Mouse (Mus musculus) brain, embryonic 18.5 days (tissue): ENCODE measurements at regions not wholly inside any gene's neighbourhood (a gene's known extent, or its start where the extent isn't known, plus 50 kb on each side); places are given as distances from the start of the nearest gene placed in this dataset.

Experiments
- DNase-seq: peaks from one replicate; pipeline ENCODE4 v3.0.0-alpha.2; 2012; ENCODE audit warnings: low read depth, low spot score

DNA sequence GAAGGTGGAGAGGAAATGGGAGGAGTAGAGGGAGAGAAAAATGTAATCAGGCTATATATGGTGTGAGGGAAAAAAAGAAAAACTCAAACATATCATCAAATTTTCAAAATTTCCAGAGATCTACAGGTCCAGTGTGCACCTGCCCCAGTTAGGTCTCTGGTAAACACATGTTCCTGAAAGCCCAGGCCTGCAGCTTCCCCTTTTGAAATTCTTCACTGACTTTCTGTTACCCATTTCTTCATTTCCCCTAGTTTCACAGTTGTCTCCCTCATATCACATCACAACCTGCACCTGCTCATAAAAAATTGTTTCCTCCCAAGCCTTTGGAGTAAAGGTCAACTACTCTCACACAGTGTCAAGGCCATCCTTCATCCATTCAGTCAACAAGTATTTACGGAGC lies 236.9 kb upstream of the Ldb2 start:
- DNase-seq = no peak

DNA sequence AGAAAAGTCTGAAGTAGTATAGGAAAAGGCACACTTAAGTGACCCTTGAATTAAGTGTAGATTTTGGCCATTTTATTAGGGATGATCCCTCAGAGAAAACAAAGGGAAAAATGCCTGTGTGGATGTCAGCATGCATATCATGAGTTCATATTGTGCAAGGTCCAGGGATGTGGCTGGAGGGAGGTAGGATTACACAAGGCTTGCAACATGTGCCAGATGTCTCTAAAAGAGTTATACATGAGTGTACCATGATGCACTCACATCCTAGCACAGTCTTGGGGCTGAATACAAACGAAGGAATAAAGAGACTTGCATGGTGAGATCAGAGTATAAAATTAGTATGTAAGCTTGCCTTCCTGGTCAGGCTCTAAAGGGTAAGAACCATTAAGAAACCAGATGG lies 233.7 kb upstream of the Ldb2 start:
- DNase-seq = no peak

DNA sequence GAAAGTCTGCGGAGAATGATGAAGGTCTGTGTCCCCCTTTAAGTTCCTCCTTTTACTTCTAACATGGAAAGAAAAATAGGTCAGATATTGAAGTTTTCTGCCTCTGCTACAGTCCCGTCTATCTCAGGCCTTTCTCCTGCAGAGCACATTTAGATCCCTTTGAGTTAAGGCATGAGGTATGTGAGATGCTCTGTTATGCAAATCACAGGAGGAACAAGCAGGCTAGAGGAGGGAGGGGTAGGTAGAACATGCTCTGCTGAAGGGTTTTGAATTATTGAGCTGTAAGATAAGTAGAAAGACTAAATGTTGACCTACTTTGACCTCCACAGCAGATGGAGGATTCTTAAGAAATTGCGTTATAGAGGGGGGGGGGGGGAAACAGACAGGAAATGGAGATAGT lies 228.4 kb upstream of the Ldb2 start:
- DNase-seq = no peak

DNA sequence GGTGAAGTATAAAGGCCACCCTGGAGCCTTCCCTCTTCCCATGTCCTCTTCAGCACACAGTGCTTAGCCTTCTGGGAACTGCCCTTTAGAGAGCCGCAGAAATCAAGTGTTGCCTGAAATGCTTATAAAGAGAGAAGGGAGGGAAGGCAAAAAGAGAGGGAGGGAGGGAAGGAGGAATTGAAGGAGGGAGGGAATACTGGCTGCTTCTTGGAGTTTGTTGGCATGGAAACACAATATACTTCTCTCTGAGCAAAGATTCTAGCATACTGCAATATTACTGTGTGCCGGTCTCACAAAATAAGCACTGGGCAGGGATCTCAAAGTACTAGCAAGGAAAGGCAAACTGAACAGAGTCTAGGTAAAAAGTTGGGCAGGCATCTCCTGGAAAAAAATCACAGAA lies 225.9 kb upstream of the Ldb2 start:
- DNase-seq = peak; percentile 37

DNA sequence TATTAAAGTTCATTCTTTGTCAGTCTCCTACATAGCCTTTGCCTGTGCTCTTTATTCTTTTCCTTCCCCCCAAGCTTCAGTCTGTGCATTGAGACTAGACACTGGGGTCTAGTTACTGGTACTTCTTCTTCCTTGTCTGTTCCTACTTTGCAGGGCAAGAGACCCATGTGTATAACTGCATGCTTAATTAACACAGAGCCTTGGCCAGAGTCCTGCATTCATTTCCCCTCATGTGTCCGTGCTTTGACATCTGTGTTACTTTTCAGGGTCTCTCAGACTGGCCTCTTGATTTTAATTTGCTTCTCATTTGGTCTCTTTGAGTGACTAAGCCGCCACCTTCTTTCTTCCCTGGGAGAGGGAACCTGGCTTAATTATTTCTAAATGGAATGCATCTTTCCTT lies 208.4 kb upstream of the Ldb2 start:
- peak; percentile 24 for DNase-seq

DNA sequence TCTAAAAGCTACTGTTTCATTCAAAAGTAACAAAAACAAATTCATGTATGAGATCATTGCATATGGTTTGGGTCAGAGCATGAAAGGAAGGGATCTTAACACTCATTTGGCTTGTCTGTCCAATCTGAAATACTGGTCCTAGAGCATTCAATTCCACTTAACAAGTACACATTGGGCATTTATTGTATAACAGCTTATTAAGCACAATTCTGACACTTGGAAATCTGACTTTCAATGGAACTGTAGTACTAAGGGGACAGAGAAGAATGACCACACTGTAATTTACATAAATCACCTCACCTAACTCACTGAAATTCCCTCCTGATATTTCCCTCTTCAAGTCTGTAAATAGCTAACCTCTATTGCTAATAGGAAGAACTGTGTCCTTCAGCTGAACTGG lies 201.5 kb upstream of the Ldb2 start:
- DNase-seq = no peak

DNA sequence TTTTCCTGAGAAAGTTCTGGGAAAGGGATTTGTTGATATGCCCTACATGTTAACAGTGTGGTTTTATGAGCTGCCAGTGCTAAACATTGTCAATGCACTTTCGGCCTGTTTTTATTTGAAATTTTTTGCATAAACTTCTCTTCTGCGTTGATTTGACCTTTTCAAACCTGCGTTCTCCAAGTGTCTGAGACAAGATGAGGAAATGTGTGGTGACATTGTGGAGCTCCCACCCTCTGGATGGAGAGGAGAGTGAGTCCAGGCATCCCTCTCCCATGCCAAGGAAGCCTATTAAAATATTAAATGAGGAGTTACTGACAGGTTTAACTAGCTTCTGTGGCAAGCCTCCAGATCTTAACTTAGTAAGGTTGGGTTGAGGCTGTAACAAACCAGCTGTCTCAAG lies 199.6 kb upstream of the Ldb2 start:
- DNase-seq = no peak

DNA sequence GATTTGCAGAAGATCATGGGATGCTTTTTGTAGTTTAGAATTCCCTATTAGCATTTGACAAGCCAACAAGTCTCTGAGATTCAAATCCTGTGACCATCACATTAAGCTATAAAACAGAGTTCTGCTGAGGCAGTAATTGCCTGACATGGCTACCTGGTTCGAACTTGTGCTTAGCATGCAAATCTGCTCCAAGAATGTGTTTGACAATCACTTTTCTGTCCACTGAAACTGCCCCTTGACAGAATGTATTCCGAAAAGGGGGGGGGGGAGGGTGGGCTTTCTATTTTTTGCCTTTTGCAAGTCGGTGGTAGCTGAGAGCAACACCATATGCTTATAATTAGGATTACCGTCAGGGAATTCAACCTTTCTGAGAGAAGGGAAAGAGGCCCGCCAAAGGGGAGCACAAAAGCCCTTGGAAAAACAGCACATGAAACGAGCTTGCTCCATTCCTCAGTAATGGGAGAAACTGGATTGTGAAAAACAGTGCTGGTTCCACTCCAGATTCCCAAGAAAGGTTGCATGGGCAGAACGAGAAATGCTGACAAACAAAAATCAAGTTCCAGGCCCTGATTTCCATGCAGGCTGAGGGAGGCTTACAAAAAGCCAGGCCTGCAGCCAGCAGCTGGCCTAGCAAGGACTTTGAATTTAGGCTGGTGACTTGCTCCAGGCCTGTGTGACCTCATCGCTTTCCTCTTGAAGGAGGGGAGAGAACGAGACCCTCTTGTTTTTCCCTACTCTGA lies 176.1 kb upstream of the Ldb2 start:
- DNase-seq = peak; percentile 30

DNA sequence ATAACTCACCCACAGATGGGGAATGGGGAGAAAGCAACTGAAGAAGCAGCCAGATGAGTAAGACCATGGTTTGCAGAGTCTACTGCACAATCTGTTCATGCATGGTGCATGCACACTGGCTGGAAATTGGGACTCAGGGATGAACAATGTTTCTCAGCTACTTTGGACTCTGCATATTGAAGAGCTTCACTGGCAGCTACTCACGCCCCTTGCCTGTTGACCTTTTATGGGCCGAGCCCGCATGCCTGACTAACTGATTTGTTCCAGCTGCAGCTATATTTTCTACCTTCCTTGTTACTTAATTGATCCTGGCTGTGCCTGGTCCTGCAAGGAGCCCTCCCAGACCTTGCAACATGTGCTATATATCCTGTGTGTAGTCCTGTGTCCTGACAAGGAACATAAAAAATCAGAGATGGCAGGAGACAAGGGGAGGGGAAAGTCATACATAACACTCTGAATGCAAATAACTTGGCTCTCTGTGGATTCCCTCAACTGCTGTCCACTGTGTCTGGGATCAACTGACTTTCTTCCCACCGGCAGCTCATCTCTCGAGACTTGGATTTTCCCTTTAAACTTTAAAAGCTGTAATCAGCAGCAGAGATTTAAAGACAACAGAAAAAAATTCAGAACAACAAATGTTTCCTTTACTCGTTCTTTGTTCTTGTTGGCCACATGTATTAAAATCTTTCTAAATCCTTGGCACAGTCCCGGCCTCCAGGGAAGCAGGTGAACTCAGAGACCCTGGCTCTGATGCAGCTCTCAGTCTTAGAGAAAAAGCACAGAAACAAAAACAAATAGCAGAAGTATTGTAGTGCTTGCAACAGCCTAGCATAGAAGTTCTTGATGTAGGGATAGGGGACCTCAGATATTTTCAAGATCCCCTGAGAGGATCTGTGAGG lies 143.8 kb upstream of the Ldb2 start:
- no peak for DNase-seq

DNA sequence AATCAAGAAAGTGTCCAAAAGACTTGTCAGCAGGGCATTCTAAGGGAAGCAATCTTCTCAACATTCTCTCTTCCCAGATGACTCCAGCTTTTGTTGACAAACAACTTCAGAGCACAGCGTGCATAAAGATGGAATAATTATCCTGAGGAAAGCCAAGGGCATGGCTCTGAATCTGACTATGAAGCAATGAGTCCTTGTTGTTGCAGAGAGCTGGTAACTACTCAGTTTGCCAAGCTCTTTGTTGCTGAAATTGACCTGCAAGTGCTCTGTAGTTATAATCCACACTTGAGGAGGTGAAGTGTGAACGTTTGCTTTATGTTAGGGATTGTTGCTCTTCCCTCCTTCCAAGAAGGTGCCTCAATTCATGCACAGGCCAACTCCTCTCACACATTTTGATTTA lies 143.1 kb upstream of the Ldb2 start:
- DNase-seq = no peak

DNA sequence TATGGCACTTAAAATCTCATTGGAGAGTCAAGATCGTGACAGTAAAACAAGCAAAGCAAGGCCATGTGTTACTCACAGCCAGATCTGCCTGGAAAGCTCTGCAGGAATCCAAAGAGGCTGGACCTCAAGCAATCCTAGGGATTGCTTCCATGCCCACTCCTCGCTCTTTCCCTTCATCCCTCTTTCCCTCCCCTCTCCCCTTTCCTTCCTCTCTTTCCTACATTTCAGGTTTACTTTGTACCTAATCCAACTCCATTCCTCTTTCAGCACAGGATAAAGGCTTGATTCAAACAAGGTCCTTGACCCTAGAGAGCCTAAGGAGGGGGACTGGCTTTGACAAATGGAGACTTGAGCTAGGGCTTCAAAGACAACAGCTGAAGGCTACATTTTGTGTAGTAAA lies 126.0 kb upstream of the Ldb2 start:
- DNase-seq = no peak

DNA sequence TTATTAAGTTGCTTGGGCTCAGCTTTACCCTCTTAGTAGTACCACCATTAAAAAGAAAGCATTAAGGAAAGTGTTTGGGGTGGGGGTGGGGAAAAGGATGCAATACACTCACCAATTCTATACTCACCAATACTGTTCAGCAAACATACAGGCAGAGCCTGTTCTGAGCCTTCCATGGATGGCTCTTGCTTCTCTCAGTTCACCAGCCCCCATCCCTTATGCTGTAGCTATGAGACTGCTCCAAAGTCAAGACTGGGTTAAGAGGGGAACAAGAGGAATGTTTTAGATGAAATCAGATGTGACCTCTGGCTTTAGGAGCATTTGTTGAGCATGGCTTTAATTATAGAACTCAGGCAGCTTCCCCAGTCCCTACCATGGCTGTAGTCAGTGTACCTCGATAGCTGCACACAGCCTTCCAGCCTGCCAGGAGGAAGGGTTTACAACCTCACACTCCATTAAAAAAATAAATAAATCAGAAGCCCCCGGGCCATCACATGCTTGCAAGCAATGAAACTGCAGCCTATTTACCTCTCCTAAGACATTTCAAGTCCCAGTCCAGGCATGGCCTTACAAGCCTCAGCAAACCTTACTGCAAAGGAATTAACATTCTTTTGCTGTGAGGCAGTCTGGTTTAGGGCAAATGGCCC lies 122.8 kb upstream of the Ldb2 start:
- DNase-seq = no peak

DNA sequence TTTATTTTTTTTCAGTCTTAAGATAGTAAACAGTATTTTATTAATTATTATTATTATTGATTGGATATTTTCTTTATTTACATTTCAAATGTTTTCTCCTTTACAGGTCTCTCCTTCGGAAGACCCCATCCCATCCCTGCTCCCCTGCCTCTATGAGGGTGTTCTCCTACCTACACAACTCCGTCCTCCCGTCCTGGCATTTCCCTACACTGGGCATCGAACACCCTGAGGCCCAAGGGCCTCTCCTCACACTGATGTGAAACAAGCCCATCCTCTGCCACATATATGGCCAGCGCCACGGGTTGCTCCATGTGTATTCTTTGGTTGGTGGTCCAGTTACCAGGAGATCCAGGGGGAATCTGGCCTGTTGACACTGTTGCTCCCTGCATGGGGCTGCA lies 118.3 kb upstream of the Ldb2 start:
- no peak for DNase-seq

DNA sequence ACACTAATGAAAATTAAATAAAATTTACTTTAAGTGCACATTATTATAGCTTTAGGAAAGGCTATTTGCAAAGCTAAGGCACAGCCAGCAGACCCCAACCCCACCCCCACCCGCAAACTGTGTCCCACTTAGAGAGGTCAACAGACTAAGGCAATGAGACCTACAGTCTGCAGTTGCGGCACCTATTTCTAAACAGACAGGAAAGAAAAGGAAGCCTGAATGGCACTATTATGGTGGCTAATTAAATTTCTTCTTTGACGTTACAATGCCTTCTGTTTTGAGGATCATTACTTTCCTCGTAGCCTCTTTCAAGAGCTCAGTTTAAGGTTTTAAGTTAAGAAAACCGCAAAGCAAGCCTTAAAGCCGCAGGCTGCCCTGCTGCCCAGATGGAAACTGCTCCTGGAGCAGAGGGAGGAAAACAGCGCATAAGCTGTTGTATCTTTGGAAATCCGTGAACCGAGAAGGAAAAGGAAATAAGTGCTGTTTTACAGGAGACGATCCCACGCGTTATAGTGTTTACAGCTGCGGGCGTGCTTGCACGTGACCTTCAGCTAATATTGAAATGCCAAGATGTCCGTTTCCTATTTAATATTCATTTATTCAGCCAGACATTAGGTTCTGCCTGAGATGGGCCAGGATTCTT lies 117.8 kb upstream of the Ldb2 start:
- no peak for DNase-seq

DNA sequence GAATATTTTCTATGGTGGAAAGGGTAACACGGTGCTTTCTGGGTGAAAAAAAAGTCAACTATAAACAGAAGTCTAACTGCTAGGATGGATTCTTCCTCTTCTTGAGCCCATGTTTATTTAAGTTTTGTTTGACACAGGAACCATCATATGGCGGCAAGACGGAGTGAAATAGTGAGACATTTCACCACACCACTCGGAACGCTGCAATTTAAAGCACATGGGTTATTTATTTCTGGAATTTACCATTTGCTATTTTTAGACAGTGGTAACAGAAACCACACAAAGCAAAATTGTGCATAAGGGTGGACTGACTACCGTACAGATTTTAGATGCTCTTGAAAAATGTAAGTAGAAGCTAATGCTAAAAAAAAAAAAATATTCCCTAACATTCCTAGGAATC lies 103.1 kb upstream of the Ldb2 start:
- no peak for DNase-seq

DNA sequence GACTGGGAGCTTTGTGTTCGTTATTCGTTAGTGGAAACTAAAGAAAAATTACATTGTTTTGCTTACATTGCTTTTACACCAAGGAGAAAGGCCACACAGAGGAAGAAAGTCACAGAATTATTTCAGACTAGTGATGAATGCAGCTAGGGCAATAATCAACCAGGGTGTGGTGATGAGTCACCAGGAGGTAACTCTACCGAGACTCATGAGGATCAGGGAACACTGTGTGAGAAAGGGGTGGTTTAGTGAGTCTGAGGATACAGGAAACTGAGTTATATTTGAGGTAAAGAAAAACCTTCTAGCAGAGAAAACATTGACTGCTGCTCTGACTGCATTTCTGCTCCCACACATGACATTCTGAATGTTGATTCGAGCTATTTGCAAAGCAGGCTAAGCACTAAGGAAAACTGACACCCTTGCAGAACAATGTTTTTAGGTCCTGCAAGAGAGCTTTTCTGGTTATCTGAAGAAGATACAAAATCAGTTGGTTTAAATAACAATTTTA lies 87.1 kb upstream of the Ldb2 start:
- no peak for DNase-seq

DNA sequence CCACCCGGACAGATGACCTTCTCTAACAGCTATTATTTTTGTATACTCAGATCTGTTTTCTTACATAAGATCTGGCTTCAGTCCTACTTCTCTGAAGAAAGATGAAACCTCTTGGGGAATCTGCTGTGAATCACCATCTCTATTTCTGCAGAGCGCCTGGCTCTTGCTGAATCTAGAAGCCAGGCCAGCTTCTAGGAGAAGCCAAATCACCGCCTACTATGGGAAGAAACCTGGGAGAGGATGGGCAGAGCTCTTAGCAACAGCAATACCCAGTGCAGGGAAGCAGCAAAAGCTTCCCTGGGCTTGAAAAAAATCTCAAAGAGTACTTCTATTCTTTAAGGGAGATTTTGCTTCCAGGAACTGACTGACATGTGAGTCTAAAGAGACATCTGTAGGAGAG lies 77.5 kb upstream of the Ldb2 start:
- DNase-seq = no peak

DNA sequence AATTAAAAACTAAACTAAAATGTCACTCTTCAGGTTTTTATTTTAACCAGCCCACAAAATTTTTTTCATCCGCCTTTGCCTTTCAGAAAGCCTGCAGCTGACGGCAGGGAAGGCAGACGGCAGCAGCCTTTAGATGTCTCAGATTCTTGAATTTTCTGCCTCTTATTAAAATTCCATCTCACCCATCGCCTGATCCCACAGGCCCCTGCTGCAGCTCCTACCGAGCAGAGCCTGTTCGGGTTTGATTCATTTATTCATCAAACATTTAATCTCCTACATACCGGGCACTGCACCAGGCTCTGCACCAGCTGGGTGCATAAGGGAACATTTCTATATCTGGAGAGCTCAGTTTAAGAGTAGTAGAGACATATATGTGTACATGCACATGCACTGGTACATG lies 72.8 kb upstream of the Ldb2 start:
- no peak for DNase-seq

DNA sequence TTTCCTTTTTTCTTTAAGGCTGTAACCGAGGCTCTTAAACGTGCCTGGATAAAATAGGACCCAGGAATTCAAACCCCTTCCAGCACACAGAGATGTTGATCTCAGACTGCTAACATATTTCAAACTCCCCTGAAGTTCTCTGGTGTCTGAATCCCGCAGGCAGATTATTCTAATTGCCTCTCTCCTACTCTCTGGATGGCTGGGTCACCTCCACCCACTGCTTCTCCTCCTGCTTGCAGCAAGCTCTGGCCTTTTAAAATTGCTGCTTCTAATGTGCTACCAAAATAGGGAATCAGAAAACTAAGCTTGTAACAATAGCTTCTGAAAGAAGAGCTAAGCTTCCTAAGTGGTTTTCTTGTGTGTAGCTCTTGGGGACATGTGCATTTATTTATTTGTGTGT lies 64.4 kb upstream of the Ldb2 start:
- DNase-seq = no peak

DNA sequence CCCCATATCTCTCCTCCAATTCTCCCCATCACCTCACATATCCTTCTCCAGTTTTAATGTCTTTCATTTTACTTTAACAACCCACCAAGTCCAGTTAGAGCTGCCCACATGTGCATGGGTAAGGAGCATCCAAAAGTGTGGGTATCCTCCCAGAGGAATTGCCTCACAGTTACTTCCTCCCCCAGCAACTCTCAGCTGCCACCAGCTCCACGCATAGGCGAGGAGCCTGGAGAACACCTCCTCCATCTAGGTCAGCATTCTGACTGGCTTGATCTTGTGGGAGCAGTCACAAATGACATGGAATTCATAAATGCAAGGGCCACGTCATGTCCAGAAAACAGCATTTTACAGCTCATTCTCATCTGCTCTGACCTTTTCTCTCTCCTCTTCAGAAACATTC lies 63.9 kb upstream of the Ldb2 start:
- no peak for DNase-seq

DNA sequence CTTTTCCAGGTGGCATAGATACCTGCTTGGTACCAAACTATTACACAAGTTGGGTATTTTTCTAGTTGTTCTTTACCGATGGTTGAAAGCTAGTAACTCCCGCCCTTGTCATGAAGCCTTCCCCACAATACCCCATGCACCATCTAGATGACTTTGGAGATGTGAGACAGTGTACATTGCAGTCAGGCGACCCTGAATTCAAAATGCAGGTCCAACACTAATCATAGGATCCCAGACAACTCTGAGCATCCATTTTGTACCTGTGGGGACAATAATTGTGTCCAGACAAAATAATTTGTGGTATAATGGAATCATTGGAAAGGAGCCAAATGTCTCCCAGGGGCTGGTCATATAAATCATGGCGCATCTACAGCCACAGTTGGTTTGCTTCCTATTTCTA lies 54.7 kb upstream of the Ldb2 start:
- DNase-seq = no peak
